Mouse (Mus musculus): Measurements from ENCODE around the gene Pik3cg.

DNA sequence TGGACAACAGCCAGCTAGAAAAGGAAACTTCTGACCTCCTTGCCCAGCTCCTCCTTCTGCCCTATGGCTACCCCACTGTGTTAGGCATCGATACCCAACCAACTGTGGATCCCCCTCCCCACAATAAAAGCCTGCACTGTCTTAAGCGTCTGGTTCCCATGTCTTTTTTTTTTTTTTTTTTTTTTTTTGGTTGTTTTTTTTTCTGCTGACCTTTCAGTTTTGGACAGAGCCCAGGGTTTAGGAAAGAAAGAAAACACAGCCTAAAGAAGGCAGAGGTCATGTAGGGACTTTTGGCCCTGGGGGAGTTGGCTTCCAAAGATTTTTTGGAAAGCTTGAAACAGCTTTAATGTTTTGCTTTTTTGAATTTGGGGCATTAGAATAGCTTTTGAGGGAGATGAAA, 40.0 kb upstream of the Pik3cg start:
- TF ChIP-seq POLR2A (IDR thresholded peaks at IDR 0.05; ENCODE audit: insufficient read length, low read depth) (no peak), CEBPB (IDR thresholded peaks at IDR 0.05; ENCODE audit: insufficient read depth, poor library complexity, severe bottlenecking) (no peak), MYOG (IDR thresholded peaks at IDR 0.05; ENCODE audit: control insufficient read depth in 1 of 3, insufficient read depth in 1 of 3, insufficient read length in 2 of 3, low read depth in 2 of 3) (no peak), MAX (IDR thresholded peaks at IDR 0.05; ENCODE audit: low read depth) (no peak), POLR2AphosphoS2 (IDR thresholded peaks at IDR 0.05; ENCODE audit: insufficient read length, low read depth) (no peak)

Measured in myocyte (in vitro differentiated cells).